Mouse (Mus musculus) liver, adult 2 months (tissue): ENCODE results near the gene Tuba4a.

Experiments used
- CTCF ChIP-seq: fragments of 200-500 bp; IDR thresholded peaks from 2 replicates; pipeline ENCODE4 v1.5.1; 2011; ENCODE audit warnings: low read depth, low read length, control low read depth
- POLR2A ChIP-seq: fragments of 200-500 bp; IDR thresholded peaks from 2 replicates; pipeline ENCODE4 v1.6.1; 2011; ENCODE audit warnings: low read length, control low read depth; ENCODE audit not compliant: insufficient read depth; ENCODE audit errors: extremely low read depth

DNA sequence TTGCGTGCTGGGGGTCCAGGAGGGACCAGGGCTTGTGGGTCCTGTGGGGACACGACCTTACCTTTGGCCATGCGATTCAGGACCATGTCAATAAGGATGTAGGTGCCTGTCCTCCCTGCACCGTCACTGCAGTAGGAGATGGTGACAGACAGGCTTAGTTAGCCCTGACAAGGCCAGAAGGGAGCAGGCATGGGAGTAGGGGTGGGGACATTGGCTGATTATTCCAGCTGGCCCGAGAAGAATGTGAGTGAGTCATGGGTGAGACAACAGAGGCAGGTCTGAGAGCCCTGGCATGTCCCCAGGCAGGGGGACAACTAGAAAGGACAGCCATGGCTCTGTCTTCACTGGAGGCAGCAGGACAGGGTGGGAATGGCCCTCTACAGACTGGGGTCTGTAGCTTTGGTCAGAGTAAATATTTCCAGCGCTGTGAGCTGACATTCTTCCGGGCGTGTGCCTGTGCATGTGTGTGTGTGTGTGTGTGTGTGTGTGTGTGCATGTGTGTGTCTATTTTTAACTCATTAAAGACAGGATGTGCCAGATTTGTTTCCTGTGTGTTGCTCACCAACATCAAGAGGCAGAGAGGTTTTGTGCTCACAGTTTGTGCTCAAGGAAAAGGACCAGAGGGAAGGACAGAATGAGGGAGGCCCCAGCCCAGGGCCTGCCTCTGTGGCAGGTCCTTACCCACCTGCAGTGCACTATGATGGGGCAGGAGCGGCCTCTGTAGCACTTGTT, 28.5 kb upstream of the Tuba4a start:
- no peak for TF ChIP-seq CTCF
- no peak for TF ChIP-seq POLR2A
